Mouse (Mus musculus) liver, embryonic 16.5 days (tissue): ENCODE data around the gene Dpyd. TPM values are rescaled to one million over a fixed set of nuclear protein-coding genes. Genes with fewer than 3 reads are reported as not detected.

Source experiments
- ATAC-seq: fragments of 200-750 bp; cut with Nextera tagmentation; 2 replicates; pipeline ENCODE4 v1.8.0; 2017; ENCODE audit warnings: low read depth, mild to moderate bottlenecking, moderate number of reproducible peaks, moderate library complexity
- H3K27ac ChIP-seq: fragments of 300-500 bp; sonication (generic); 2 replicates; pipeline ENCODE4 v1.5.1; 2014; ENCODE audit warnings: mild to moderate bottlenecking, low read length
- H3K27me3 ChIP-seq: fragments of 300-500 bp; sonication (generic); 2 replicates; pipeline ENCODE4 v1.6.1; 2014; ENCODE audit warnings: low read depth, low read length, mixed read lengths; ENCODE audit not compliant: control insufficient read depth, insufficient read depth
- H3K36me3 ChIP-seq: fragments of 300-500 bp; sonication (generic); 2 replicates; pipeline ENCODE4 v1.6.1; 2014; ENCODE audit warnings: mild to moderate bottlenecking; ENCODE audit not compliant: control insufficient read depth, insufficient read depth
- H3K4me1 ChIP-seq: fragments of 300-500 bp; sonication (generic); 2 replicates; pipeline ENCODE4 v1.6.1; 2014; ENCODE audit warnings: low read depth, low read length, mixed read lengths; ENCODE audit not compliant: control insufficient read depth
- H3K4me2 ChIP-seq: fragments of 300-500 bp; sonication (generic); 2 replicates; pipeline ENCODE4 v1.6.1; 2014; ENCODE audit warnings: low read depth, low read length, mixed read lengths
- H3K4me3 ChIP-seq: fragments of 300-500 bp; sonication (generic); 2 replicates; pipeline ENCODE4 v1.5.1; 2014; ENCODE audit warnings: low read depth, mild to moderate bottlenecking, low read length
- H3K9ac ChIP-seq: fragments of 300-500 bp; sonication (generic); 2 replicates; pipeline ENCODE4 v1.6.1; 2014; ENCODE audit warnings: low read depth, low read length
- H3K9me3 ChIP-seq: fragments of 300-500 bp; sonication (generic); replicated peaks from 2 replicates; pipeline ENCODE4 v1.6.1; 2016; ENCODE audit warnings: low read length; ENCODE audit not compliant: control insufficient read depth
- WGBS: fragments of 180-500 bp; shearing (Covaris S2); extraction: QIAGEN DNeasy Blood & Tissue Kit; methylation state at CpG from one replicate; pipeline ENCODE4 v1.1.7; 2014; ENCODE audit not compliant: insufficient replicate concordance; 5-methylcytosine and 5-hydroxymethylcytosine counted together
- polyA plus RNA-seq: library from polyadenylated mRNA; unstranded; fragments of >200 nt; fragmentation: Nextera tagmentation; extraction: Ambion mirVana; gene quantifications from 2 replicates; pipeline ENCODE4 v1.2.1, GENCODE M21; 2015

Gene Dpyd
- polyA plus RNA-seq, 1 experiment from 2014 or later = 10.4 TPM

- no peaks in the 10 kb centered on the region for H3K9me3 ChIP-seq
- no peaks in the 10 kb centered on the region for H3K27me3 ChIP-seq
- H3K4me3 ChIP-seq = no peak overlapping the region
- H3K9ac ChIP-seq = no peak overlapping the region
- H3K36me3 ChIP-seq = no peaks in the 10 kb centered on the region
- 46% methylated on average over 7 of the region's 7 CpGs for WGBS
- H3K4me2 ChIP-seq = no peak overlapping the region
- H3K4me1 ChIP-seq = no peaks in the 10 kb centered on the region
- H3K27ac ChIP-seq = no peak overlapping the region
- ATAC-seq = no peak
These were observed 771.7 kb downstream of the Dpyd start for GRCm38 (mm10) chr3:119333335-119334305.

GRCm38 (mm10) chr3:119361555-119362385, 799.8 kb downstream of the Dpyd start:
- Histone ChIP-seq H3K27ac (no peak overlapping the region), H3K9ac (no peak overlapping the region), H3K4me3 (no peak overlapping the region), H3K4me1 (no peaks in the 10 kb centered on the region), H3K36me3 (no peaks in the 10 kb centered on the region), H3K4me2 (no peak overlapping the region), H3K27me3 (no peaks in the 10 kb centered on the region), H3K9me3 (no peaks in the 10 kb centered on the region)
- ATAC-seq = no peak
- 53% methylated on average over 13 of the region's 13 CpGs for WGBS

- Histone ChIP-seq H3K27me3 (no peaks in the 10 kb centered on the region), H3K9ac (no peak overlapping the region), H3K27ac (no peak overlapping the region), H3K36me3 (no peaks in the 10 kb centered on the region), H3K4me3 (no peak overlapping the region), H3K4me2 (no peak overlapping the region), H3K4me1 (no peaks in the 10 kb centered on the region), H3K9me3 (no peaks in the 10 kb centered on the region)
- WGBS = 47% methylated on average over 3 of the region's 3 CpGs
- ATAC-seq = no peak
These were observed 800.5 kb downstream of the Dpyd start for GRCm38 (mm10) chr3:119362392-119362791.

- Histone ChIP-seq H3K27me3 (no peaks in the 10 kb centered on the region), H3K4me3 (no peak overlapping the region), H3K36me3 (no peaks in the 10 kb centered on the region), H3K27ac (no peak overlapping the region), H3K4me2 (no peak overlapping the region), H3K9me3 (no peaks in the 10 kb centered on the region), H3K4me1 (no peaks in the 10 kb centered on the region), H3K9ac (no peak overlapping the region)
- 28% methylated on average over 2 of the region's 2 CpGs for WGBS
- no peak for ATAC-seq
These were observed 807.0 kb downstream of the Dpyd start for GRCm38 (mm10) chr3:119368931-119369330.

- H3K27me3 ChIP-seq = no peaks in the 10 kb centered on the region
- ATAC-seq = no peak
- no peaks in the 10 kb centered on the region for H3K36me3 ChIP-seq
- no peaks in the 10 kb centered on the region for H3K4me1 ChIP-seq
- 35% methylated on average over 1 of the region's 1 CpGs for WGBS
- H3K4me2 ChIP-seq = no peak overlapping the region
- H3K4me3 ChIP-seq = no peak overlapping the region
- no peak overlapping the region for H3K27ac ChIP-seq
- H3K9me3 ChIP-seq = no peaks in the 10 kb centered on the region
- no peak overlapping the region for H3K9ac ChIP-seq
These were observed 819.2 kb downstream of the Dpyd start for GRCm38 (mm10) chr3:119381119-119381518.

- 47% methylated on average over 1 of the region's 1 CpGs for WGBS
- H3K27me3 ChIP-seq = no peaks in the 10 kb centered on the region
- H3K9ac ChIP-seq = no peak overlapping the region
- no peak for ATAC-seq
- no peaks in the 10 kb centered on the region for H3K36me3 ChIP-seq
- no peaks in the 10 kb centered on the region for H3K9me3 ChIP-seq
- no peaks in the 10 kb centered on the region for H3K4me1 ChIP-seq
- H3K4me3 ChIP-seq = no peak overlapping the region
- H3K4me2 ChIP-seq = no peak overlapping the region
- H3K27ac ChIP-seq = no peak overlapping the region
These were observed 820.5 kb downstream of the Dpyd start for GRCm38 (mm10) chr3:119382395-119382794.

GRCm38 (mm10) chr3:119387332-119388105, 825.6 kb downstream of the Dpyd start:
- no peak overlapping the region for H3K9ac ChIP-seq
- no peaks in the 10 kb centered on the region for H3K36me3 ChIP-seq
- no peaks in the 10 kb centered on the region for H3K27me3 ChIP-seq
- H3K27ac ChIP-seq = no peak overlapping the region
- 75% methylated on average over 26 of the region's 26 CpGs for WGBS
- H3K9me3 ChIP-seq = no peaks in the 10 kb centered on the region
- H3K4me2 ChIP-seq = no peak overlapping the region
- no peak overlapping the region for H3K4me3 ChIP-seq
- H3K4me1 ChIP-seq = no peaks in the 10 kb centered on the region
- no peak for ATAC-seq

- H3K36me3 ChIP-seq = no peaks in the 10 kb centered on the region
- ATAC-seq = no peak
These were observed 835.3 kb downstream of the Dpyd start for GRCm38 (mm10) chr3:119397205-119397604.

More at GRCm38 (mm10) chr3:119397205-119397604, 835.3 kb downstream of the Dpyd start:
- Histone ChIP-seq H3K27ac (no peak overlapping the region), H3K4me1 (no peaks in the 10 kb centered on the region), H3K9me3 (no peaks in the 10 kb centered on the region), H3K4me3 (no peak overlapping the region), H3K27me3 (no peaks in the 10 kb centered on the region), H3K9ac (no peak overlapping the region), H3K4me2 (no peak overlapping the region)
- 50% methylated on average over 5 of the region's 5 CpGs for WGBS
